Mouse (Mus musculus): ENCODE measurements at regions not wholly inside any gene's neighbourhood (a gene's known extent, or its start where the extent isn't known, plus 50 kb on each side); places are given as distances from the start of the nearest gene placed in this dataset.

GRCm38 (mm10) chr8:49492906-49493305, 649.2 kb upstream of the Tenm3 start:
- Histone ChIP-seq H3K4me1 (replicated peaks) (no peaks in the 10 kb centered on the region), H3K9ac (no peak overlapping the region), H3K4me2 (replicated peaks) (no peak overlapping the region), H3K4me3 (replicated peaks) (no peak overlapping the region), H3K27me3 (replicated peaks) (no peaks in the 10 kb centered on the region), H3K27ac (no peak overlapping the region), H3K9me3 (no peaks in the 10 kb centered on the region), H3K36me3 (no peaks in the 10 kb centered on the region)
- WGBS: 66% methylated on average over 2 of the region's 2 CpGs
- no peak for ATAC-seq

GRCm38 (mm10) chr8:49485284-49485683, 641.5 kb upstream of the Tenm3 start:
- H3K9me3 ChIP-seq: no peaks in the 10 kb centered on the region
- ATAC-seq: no peak
- no peak overlapping the region for H3K4me3 ChIP-seq (replicated peaks)
- no peak overlapping the region for H3K9ac ChIP-seq
- H3K4me1 ChIP-seq (replicated peaks): no peaks in the 10 kb centered on the region
- no peak overlapping the region for H3K27ac ChIP-seq
- WGBS: 81% methylated on average over 4 of the region's 4 CpGs
- no peak overlapping the region for H3K4me2 ChIP-seq (replicated peaks)
- H3K36me3 ChIP-seq: no peaks in the 10 kb centered on the region
- no peaks in the 10 kb centered on the region for H3K27me3 ChIP-seq (replicated peaks)

DNA sequence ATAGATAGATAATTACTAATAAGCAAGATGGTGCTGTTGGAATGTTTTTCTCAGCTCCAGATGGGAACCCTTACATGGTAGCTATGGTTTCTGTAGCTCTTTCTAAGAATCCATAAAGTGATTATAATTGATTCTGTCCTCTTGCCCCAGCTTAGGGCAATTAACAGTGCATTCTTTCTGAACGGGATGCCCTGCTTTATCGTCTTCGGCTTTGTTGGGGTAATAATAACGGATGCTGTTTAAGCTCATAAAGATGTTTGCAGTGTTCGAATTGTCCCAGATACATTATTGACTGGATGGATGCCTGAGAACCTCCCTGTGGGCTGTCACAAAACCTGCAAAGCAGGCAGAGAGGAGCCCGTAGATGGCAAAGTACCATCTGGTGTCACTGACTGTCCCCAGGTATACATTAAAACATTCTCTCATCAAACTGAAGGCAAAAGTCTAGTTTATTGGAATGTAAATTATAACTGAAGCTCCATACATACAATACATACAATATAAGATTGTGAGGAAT, 637.8 kb upstream of the Tenm3 start:
- H3K27ac ChIP-seq: no peak overlapping the region
- no peaks in the 10 kb centered on the region for H3K36me3 ChIP-seq
- no peak overlapping the region for H3K9ac ChIP-seq
- no peaks in the 10 kb centered on the region for H3K9me3 ChIP-seq
- no peaks in the 10 kb centered on the region for H3K27me3 ChIP-seq (replicated peaks)
- WGBS: 74% methylated on average over 6 of the region's 6 CpGs
- no peaks in the 10 kb centered on the region for H3K4me1 ChIP-seq (replicated peaks)
- no peak for ATAC-seq
- no peak overlapping the region for H3K4me3 ChIP-seq (replicated peaks)
- no peak overlapping the region for H3K4me2 ChIP-seq (replicated peaks)

GRCm38 (mm10) chr8:49465911-49466518, 622.3 kb upstream of the Tenm3 start:
- WGBS: 21% methylated on average over 14 of the region's 14 CpGs
- Histone ChIP-seq H3K36me3 (no peaks in the 10 kb centered on the region), H3K4me2 (replicated peaks) (peak overlapping the region; percentile 28), H3K27ac (no peak overlapping the region), H3K9ac (no peak overlapping the region), H3K27me3 (replicated peaks) (no peaks in the 10 kb centered on the region), H3K9me3 (no peaks in the 10 kb centered on the region), H3K4me3 (replicated peaks) (no peak overlapping the region), H3K4me1 (replicated peaks) (no peaks in the 10 kb centered on the region)
- no peak for ATAC-seq

DNA sequence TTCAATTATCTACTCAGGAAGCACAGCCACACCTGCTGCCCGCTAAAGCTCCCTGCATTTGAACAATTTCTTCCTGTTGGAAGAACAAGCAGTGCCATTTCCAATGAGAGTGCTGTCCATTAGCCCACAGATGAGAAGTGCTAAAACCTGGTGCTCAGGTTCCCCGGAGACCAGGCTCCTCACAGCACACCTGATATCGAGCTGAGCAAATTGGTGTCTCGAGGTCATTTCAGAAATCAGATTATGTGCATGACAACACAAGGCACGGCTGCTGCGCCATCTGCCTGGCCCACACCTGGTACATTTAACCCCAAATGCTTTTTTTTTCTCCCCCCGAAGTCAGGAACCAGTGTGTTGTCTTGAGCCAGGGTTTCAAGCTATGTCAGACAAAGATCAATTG, 621.3 kb upstream of the Tenm3 start:
- 63% methylated on average over 7 of the region's 7 CpGs for WGBS
- Histone ChIP-seq H3K4me3 (replicated peaks) (no peak overlapping the region), H3K4me2 (replicated peaks) (no peak overlapping the region), H3K9me3 (no peaks in the 10 kb centered on the region), H3K27me3 (replicated peaks) (no peaks in the 10 kb centered on the region), H3K27ac (no peak overlapping the region), H3K36me3 (no peaks in the 10 kb centered on the region), H3K9ac (no peak overlapping the region), H3K4me1 (replicated peaks) (no peaks in the 10 kb centered on the region)
- ATAC-seq: no peak

DNA sequence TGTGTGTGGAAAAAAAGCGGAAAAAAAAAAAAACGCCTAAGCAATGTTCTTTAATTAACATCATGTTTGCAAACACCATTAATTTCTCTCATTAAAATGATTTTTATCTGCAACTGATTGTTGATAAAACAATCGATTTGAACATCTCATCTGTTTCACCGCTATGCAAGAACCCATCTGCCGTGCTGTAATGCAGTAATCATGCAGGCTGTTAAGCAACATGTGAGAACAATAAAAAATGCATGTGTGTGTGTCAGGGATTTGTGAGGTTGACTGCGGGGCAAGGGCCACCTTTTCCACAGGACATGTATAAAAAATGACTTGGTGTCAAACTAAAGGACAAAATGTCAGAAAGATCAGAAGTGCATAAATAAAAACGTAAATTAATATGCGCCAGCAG, 618.9 kb upstream of the Tenm3 start:
- WGBS: 62% methylated on average over 8 of the region's 8 CpGs
- H3K4me1 ChIP-seq (replicated peaks): no peaks in the 10 kb centered on the region
- no peak for ATAC-seq
- H3K4me2 ChIP-seq (replicated peaks): no peak overlapping the region
- H3K9me3 ChIP-seq: no peaks in the 10 kb centered on the region
- H3K27ac ChIP-seq: no peak overlapping the region
- no peaks in the 10 kb centered on the region for H3K27me3 ChIP-seq (replicated peaks)
- no peaks in the 10 kb centered on the region for H3K36me3 ChIP-seq
- no peak overlapping the region for H3K9ac ChIP-seq
- no peak overlapping the region for H3K4me3 ChIP-seq (replicated peaks)

DNA sequence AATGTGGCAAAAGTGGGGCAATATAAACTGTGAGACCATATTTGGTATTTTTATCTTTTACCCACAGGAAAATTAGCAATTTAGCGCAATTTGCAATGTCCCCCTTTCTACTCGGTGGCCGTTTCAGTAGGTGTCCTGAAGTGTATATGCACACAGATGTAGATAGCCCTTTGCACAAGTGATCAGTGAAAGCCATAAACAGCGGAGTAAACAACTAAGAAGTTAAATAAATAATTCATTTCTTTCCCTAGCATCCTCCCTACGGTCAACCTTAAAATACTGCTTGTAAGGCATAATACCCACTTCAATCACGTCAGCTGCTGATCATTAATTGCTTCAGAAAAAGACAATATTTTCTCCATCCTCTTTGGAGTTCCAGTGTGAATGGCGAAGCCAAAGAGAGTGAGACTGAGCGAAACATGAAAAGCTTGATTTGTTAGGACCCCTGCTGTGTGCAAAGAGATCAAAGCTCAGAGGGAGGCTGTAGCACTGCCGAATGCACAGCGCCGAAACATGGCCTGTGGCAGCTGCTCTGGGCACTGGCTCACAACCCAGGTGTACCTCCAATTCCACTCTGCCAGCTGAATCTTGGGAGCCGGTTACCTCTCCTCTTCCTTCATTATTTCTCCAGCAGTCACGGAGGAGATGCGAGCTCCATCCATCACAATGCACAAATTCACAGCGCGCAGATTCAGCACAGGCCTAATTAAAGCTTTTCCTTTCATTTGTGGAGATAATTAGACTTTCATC, 618.1 kb upstream of the Tenm3 start:
- Histone ChIP-seq H3K36me3 (no peaks in the 10 kb centered on the region), H3K27me3 (replicated peaks) (no peaks in the 10 kb centered on the region), H3K4me2 (replicated peaks) (no peak overlapping the region), H3K9me3 (no peaks in the 10 kb centered on the region), H3K27ac (no peak overlapping the region), H3K9ac (no peak overlapping the region), H3K4me1 (replicated peaks) (no peaks in the 10 kb centered on the region), H3K4me3 (replicated peaks) (no peak overlapping the region)
- no peak for ATAC-seq
- WGBS: 65% methylated on average over 16 of the region's 16 CpGs

GRCm38 (mm10) chr8:49445444-49445843, 601.7 kb upstream of the Tenm3 start:
- H3K4me2 ChIP-seq (replicated peaks): no peak overlapping the region
- no peaks in the 10 kb centered on the region for H3K27me3 ChIP-seq (replicated peaks)
- no peaks in the 10 kb centered on the region for H3K9me3 ChIP-seq
- no peak overlapping the region for H3K4me3 ChIP-seq (replicated peaks)
- no peak overlapping the region for H3K27ac ChIP-seq
- H3K9ac ChIP-seq: no peak overlapping the region
- no peaks in the 10 kb centered on the region for H3K4me1 ChIP-seq (replicated peaks)
- H3K36me3 ChIP-seq: no peaks in the 10 kb centered on the region
- no peak for ATAC-seq
- WGBS: 68% methylated on average over 5 of the region's 5 CpGs

DNA sequence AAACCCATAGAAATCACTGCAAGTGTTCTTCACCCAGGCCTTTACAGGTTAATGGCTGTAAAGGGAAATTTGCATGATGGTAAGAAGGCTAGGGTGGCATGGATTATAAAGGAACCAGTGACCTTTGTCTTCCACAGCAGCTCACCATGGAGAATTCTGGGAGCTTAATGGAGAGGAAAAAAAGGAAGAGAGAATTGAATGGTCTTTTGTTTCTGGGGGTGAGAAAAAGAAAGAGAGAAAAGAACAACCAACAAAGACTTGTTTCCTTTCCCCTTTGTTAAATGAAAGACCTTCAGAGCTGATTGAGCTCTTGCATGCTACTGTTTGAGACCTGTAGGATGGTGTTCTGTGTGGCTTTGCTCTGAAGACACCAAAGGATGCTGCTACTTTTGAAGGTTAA, 597.5 kb upstream of the Tenm3 start:
- H3K9ac ChIP-seq: no peak overlapping the region
- H3K4me1 ChIP-seq (replicated peaks): no peaks in the 10 kb centered on the region

GRCm38 (mm10) chr8:49396519-49396918, 552.8 kb upstream of the Tenm3 start:
- Histone ChIP-seq H3K27ac (no peak overlapping the region), H3K9ac (no peak overlapping the region), H3K36me3 (no peaks in the 10 kb centered on the region), H3K4me2 (replicated peaks) (no peak overlapping the region), H3K4me3 (replicated peaks) (no peak overlapping the region), H3K9me3 (no peaks in the 10 kb centered on the region), H3K4me1 (replicated peaks) (no peaks in the 10 kb centered on the region), H3K27me3 (replicated peaks) (no peaks in the 10 kb centered on the region)
- 82% methylated on average over 4 of the region's 4 CpGs for WGBS
- ATAC-seq: no peak

More for the DNA sequence above, 597.5 kb upstream of the Tenm3 start:
- Histone ChIP-seq H3K9me3 (no peaks in the 10 kb centered on the region), H3K27ac (no peak overlapping the region), H3K36me3 (no peaks in the 10 kb centered on the region), H3K27me3 (replicated peaks) (no peaks in the 10 kb centered on the region), H3K4me2 (replicated peaks) (no peak overlapping the region), H3K4me3 (replicated peaks) (no peak overlapping the region)
- ATAC-seq: no peak

DNA sequence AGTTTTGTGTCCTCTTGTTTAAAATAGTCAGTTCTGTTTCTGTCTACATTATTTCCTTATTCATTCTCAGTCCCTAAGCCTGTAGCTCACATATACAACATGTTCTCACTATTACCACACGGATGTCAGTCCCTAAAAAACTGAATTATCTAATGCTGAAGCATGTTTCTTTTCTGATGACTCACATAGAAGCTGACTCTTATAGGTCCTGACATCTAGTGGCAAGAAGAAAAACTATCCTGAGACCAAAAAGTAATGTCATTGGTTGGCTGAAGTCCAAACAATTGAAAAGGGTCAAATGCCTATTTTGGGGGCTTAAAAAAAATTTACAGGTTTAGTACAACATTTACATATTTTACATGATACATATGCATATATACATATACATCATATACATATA, 551.3 kb upstream of the Tenm3 start:
- 42% methylated on average over 1 of the region's 1 CpGs for WGBS
- Histone ChIP-seq H3K4me1 (replicated peaks) (no peaks in the 10 kb centered on the region), H3K4me3 (replicated peaks) (no peak overlapping the region), H3K27ac (no peak overlapping the region), H3K9ac (no peak overlapping the region), H3K4me2 (replicated peaks) (no peak overlapping the region), H3K9me3 (no peaks in the 10 kb centered on the region), H3K36me3 (no peaks in the 10 kb centered on the region), H3K27me3 (replicated peaks) (no peaks in the 10 kb centered on the region)
- no peak for ATAC-seq

DNA sequence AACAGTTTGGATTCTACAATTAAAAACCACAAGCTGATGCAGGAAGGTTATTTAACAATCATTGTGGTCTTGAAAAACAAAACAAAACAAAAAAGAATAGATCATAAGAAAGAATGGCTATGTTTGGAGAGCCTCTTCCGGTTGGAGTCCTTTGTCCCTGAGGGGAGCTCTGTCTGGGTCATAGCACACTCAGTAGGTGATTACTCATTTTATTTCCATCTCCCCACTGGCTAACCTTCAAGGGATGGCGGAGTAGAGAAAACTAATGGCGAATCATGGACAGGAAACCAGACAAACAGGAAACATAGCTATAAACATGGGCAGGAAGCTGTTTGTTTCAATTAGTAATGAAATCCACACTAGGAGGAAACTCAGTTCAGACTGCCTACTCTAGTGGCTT, 545.8 kb upstream of the Tenm3 start:
- Histone ChIP-seq H3K4me2 (replicated peaks) (no peak overlapping the region), H3K36me3 (no peaks in the 10 kb centered on the region), H3K27ac (no peak overlapping the region), H3K27me3 (replicated peaks) (no peaks in the 10 kb centered on the region), H3K9ac (no peak overlapping the region), H3K9me3 (no peaks in the 10 kb centered on the region), H3K4me3 (replicated peaks) (no peak overlapping the region), H3K4me1 (replicated peaks) (no peaks in the 10 kb centered on the region)
- 55% methylated on average over 3 of the region's 3 CpGs for WGBS
- no peak for ATAC-seq

GRCm38 (mm10) chr8:49387587-49387986, 543.8 kb upstream of the Tenm3 start:
- Histone ChIP-seq H3K27ac (no peak overlapping the region), H3K4me1 (replicated peaks) (no peaks in the 10 kb centered on the region), H3K9me3 (no peaks in the 10 kb centered on the region), H3K4me3 (replicated peaks) (no peak overlapping the region), H3K4me2 (replicated peaks) (no peak overlapping the region), H3K9ac (no peak overlapping the region), H3K36me3 (no peaks in the 10 kb centered on the region), H3K27me3 (replicated peaks) (no peaks in the 10 kb centered on the region)
- WGBS: 51% methylated on average over 2 of the region's 2 CpGs
- ATAC-seq: no peak
